Mouse (Mus musculus): Measurements from ENCODE around the gene Atp2a2.

DNA sequence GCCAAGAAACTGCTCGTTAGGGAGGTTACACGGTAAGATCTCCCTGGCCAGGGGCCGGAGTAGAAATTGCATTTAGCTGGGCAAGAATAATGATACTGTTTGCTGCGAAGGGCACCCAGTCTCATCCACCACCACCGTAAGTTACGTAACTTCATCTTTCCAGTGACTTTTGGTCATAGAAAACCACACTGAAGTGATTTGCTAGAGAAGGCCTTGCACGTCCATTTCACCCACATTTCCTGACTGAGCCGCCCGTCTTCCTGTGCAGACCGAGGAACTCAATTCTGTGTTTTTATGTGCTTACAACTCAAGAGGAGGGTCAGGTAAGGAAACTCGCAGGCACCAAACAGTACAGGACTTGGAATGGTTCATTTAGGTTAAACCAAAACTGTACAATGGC, 36.1 kb upstream of the Atp2a2 start:
- TF ChIP-seq CTCF (conservative IDR thresholded peaks at IDR 0.05; ENCODE audit: insufficient read depth, insufficient read length, low read depth, low read length), result no peak
- TF ChIP-seq POLR2A (IDR thresholded peaks at IDR 0.05; ENCODE audit: low read depth, low read length), result no peak

Data from kidney, adult 2 months (tissue).